Mouse (Mus musculus) megakaryocyte-erythroid progenitor cell, adult 5-6 weeks (primary cell): ENCODE data around the gene Hist1h4k. TPM values are rescaled to one million over a fixed set of nuclear protein-coding genes. Genes with fewer than 3 reads are reported as not detected.

Experiments
- total RNA-seq, 2 experiments: library from RNA; stranded (forward) in 1 of 2; stranded (reverse) in 1 of 2; fragments of 200-1000, 215-1000 nt in 1 of 2; fragments of >200 nt in 1 of 2; fragmentation: Nextera tagmentation in 1 of 2; gene quantifications; 2 replicates each; pipeline ENCODE4 v1.2.3; 2014 to 2017

Hist1h4k gene
- total RNA-seq, 2 experiments from 2014 or later = 396 to 1,651 TPM

Other genes with a start within 250 kb of the Hist1h4k start
- 3.7 and 8.4 TPM in 2 replicates for gene Gm11273, start 249.1 kb downstream of the Hist1h4k start, total RNA-seq (2014; fragmentation: Nextera tagmentation)
- gene Gm11273, start 249.1 kb downstream of the Hist1h4k start, total RNA-seq (2017) = 2.0 and 10.4 TPM in 2 replicates
- 14.6 and 23.6 TPM in 2 replicates for gene Zkscan8, start 219.4 kb downstream of the Hist1h4k start, total RNA-seq (2014; fragmentation: Nextera tagmentation)
- gene Zkscan8, start 219.4 kb downstream of the Hist1h4k start, total RNA-seq (2017) = 12.3 and 15.4 TPM in 2 replicates
- not detected in 2 replicates for gene Olfr1366, start 207.7 kb downstream of the Hist1h4k start, total RNA-seq (2014; fragmentation: Nextera tagmentation)
- gene Olfr1366, start 207.7 kb downstream of the Hist1h4k start, total RNA-seq (2017) = not detected in 2 replicates
- gene Olfr1535, start 190.6 kb downstream of the Hist1h4k start, total RNA-seq (2014; fragmentation: Nextera tagmentation) = not detected in 2 replicates
- not detected in 2 replicates for gene Olfr1535, start 190.6 kb downstream of the Hist1h4k start, total RNA-seq (2017)
- gene Olfr1364, start 168.7 kb downstream of the Hist1h4k start, total RNA-seq (2014; fragmentation: Nextera tagmentation) = not detected in 2 replicates
- gene Olfr1364, start 168.7 kb downstream of the Hist1h4k start, total RNA-seq (2017) = not detected in 2 replicates
- not detected in 2 replicates for gene Olfr1362, start 136.5 kb downstream of the Hist1h4k start, total RNA-seq (2014; fragmentation: Nextera tagmentation)
- gene Olfr1362, start 136.5 kb downstream of the Hist1h4k start, total RNA-seq (2017) = not detected in 2 replicates
- not detected in 2 replicates for gene Olfr11, start 108.0 kb downstream of the Hist1h4k start, total RNA-seq (2014; fragmentation: Nextera tagmentation)
- gene Olfr11, start 108.0 kb downstream of the Hist1h4k start, total RNA-seq (2017) = not detected in 2 replicates
- not detected in 2 replicates for gene Olfr1361, start 87.1 kb downstream of the Hist1h4k start, total RNA-seq (2014; fragmentation: Nextera tagmentation)
- not detected in 2 replicates for gene Olfr1361, start 87.1 kb downstream of the Hist1h4k start, total RNA-seq (2017)
- not detected in 2 replicates for gene Olfr1360, start 73.1 kb downstream of the Hist1h4k start, total RNA-seq (2014; fragmentation: Nextera tagmentation)
- not detected in 2 replicates for gene Olfr1360, start 73.1 kb downstream of the Hist1h4k start, total RNA-seq (2017)
- not detected in 2 replicates for gene Olfr1359, start 52.4 kb downstream of the Hist1h4k start, total RNA-seq (2014; fragmentation: Nextera tagmentation)
- gene Olfr1359, start 52.4 kb downstream of the Hist1h4k start, total RNA-seq (2017) = not detected in 2 replicates
- 430 and 709 TPM in 2 replicates for gene Hist1h2bl, start 34.4 kb downstream of the Hist1h4k start, total RNA-seq (2014; fragmentation: Nextera tagmentation)
- 345 and 387 TPM in 2 replicates for gene Hist1h2bl, start 34.4 kb downstream of the Hist1h4k start, total RNA-seq (2017)
- 3.0 and 26.7 TPM in 2 replicates for gene Hist1h2ai, start 34.1 kb downstream of the Hist1h4k start, total RNA-seq (2014; fragmentation: Nextera tagmentation)
- gene Hist1h2ai, start 34.1 kb downstream of the Hist1h4k start, total RNA-seq (2017) = 582 and 1,238 TPM in 2 replicates
- gene Hist1h3h, start 32.8 kb downstream of the Hist1h4k start, total RNA-seq (2014; fragmentation: Nextera tagmentation) = 21.9 TPM in 1 of 2 replicates, not detected in the other
- gene Hist1h3h, start 32.8 kb downstream of the Hist1h4k start, total RNA-seq (2017) = 175 and 228 TPM in 2 replicates
- 242 and 265 TPM in 2 replicates for gene Hist1h2bm, start 28.5 kb downstream of the Hist1h4k start, total RNA-seq (2014; fragmentation: Nextera tagmentation)
- gene Hist1h2bm, start 28.5 kb downstream of the Hist1h4k start, total RNA-seq (2017) = 262 and 417 TPM in 2 replicates
- gene Hist1h4j, start 15.4 kb downstream of the Hist1h4k start, total RNA-seq (2014; fragmentation: Nextera tagmentation) = 3.8 and 29.3 TPM in 2 replicates
- gene Hist1h4j, start 15.4 kb downstream of the Hist1h4k start, total RNA-seq (2017) = 302 and 554 TPM in 2 replicates
- gene Hist1h2ak, start 3.3 kb upstream of the Hist1h4k start, total RNA-seq (2014; fragmentation: Nextera tagmentation) = 179 and 217 TPM in 2 replicates
- gene Hist1h2ak, start 3.3 kb upstream of the Hist1h4k start, total RNA-seq (2017) = 715 and 1,091 TPM in 2 replicates
- 483 and 930 TPM in 2 replicates for gene Hist1h2bn, start 3.6 kb upstream of the Hist1h4k start, total RNA-seq (2014; fragmentation: Nextera tagmentation)
- 1,170 and 1,659 TPM in 2 replicates for gene Hist1h2bn, start 3.6 kb upstream of the Hist1h4k start, total RNA-seq (2017)
- 569 and 631 TPM in 2 replicates for gene Hist1h1b, start 30.1 kb upstream of the Hist1h4k start, total RNA-seq (2014; fragmentation: Nextera tagmentation)
- 1,368 and 2,131 TPM in 2 replicates for gene Hist1h1b, start 30.1 kb upstream of the Hist1h4k start, total RNA-seq (2017)
- gene Hist1h3i, start 32.9 kb upstream of the Hist1h4k start, total RNA-seq (2014; fragmentation: Nextera tagmentation) = 310 and 340 TPM in 2 replicates
- 88.3 and 299 TPM in 2 replicates for gene Hist1h3i, start 32.9 kb upstream of the Hist1h4k start, total RNA-seq (2017)
- gene Hist1h2an, start 36.7 kb upstream of the Hist1h4k start, total RNA-seq (2014; fragmentation: Nextera tagmentation) = 4.6 and 28.8 TPM in 2 replicates
- 538 and 611 TPM in 2 replicates for gene Hist1h2an, start 36.7 kb upstream of the Hist1h4k start, total RNA-seq (2017)
- 19.6 and 62.9 TPM in 2 replicates for gene Hist1h2bp, start 37.0 kb upstream of the Hist1h4k start, total RNA-seq (2014; fragmentation: Nextera tagmentation)
- gene Hist1h2bp, start 37.0 kb upstream of the Hist1h4k start, total RNA-seq (2017) = 33.7 and 54.7 TPM in 2 replicates
- gene Hist1h2bq, start 59.7 kb upstream of the Hist1h4k start, total RNA-seq (2014; fragmentation: Nextera tagmentation) = 395 and 796 TPM in 2 replicates
- 0.72 and 1.2 TPM in 2 replicates for gene Hist1h2bq, start 59.7 kb upstream of the Hist1h4k start, total RNA-seq (2017)
- gene Hist1h2ao, start 60.0 kb upstream of the Hist1h4k start, total RNA-seq (2014; fragmentation: Nextera tagmentation) = not detected in 2 replicates
- gene Hist1h2ao, start 60.0 kb upstream of the Hist1h4k start, total RNA-seq (2017) = not detected in 2 replicates
- 256 and 298 TPM in 2 replicates for gene Hist1h4m, start 61.2 kb upstream of the Hist1h4k start, total RNA-seq (2014; fragmentation: Nextera tagmentation)
- 1,434 and 2,567 TPM in 2 replicates for gene Hist1h4m, start 61.2 kb upstream of the Hist1h4k start, total RNA-seq (2017)
- gene Hist1h4n, start 81.7 kb upstream of the Hist1h4k start, total RNA-seq (2014; fragmentation: Nextera tagmentation) = 49.1 and 171 TPM in 2 replicates
- 1,378 and 1,797 TPM in 2 replicates for gene Hist1h4n, start 81.7 kb upstream of the Hist1h4k start, total RNA-seq (2017)
- gene Hist1h2ap, start 83.0 kb upstream of the Hist1h4k start, total RNA-seq (2014; fragmentation: Nextera tagmentation) = 177 TPM in 2 replicates
- 4,662 and 4,902 TPM in 2 replicates for gene Hist1h2ap, start 83.0 kb upstream of the Hist1h4k start, total RNA-seq (2017)
- 372 and 874 TPM in 2 replicates for gene Hist1h2br, start 83.2 kb upstream of the Hist1h4k start, total RNA-seq (2014; fragmentation: Nextera tagmentation)
- gene Hist1h2br, start 83.2 kb upstream of the Hist1h4k start, total RNA-seq (2017) = 126 and 201 TPM in 2 replicates
- gene Zfp184, start 194.6 kb upstream of the Hist1h4k start, total RNA-seq (2014; fragmentation: Nextera tagmentation) = 1.5 and 2.5 TPM in 2 replicates
- 3.1 and 10.7 TPM in 2 replicates for gene Zfp184, start 194.6 kb upstream of the Hist1h4k start, total RNA-seq (2017)
- gene Pom121l2, start 230.7 kb upstream of the Hist1h4k start, total RNA-seq (2014; fragmentation: Nextera tagmentation) = not detected in 2 replicates
- gene Pom121l2, start 230.7 kb upstream of the Hist1h4k start, total RNA-seq (2017) = not detected in 2 replicates